Mouse (Mus musculus): ENCODE data around the gene Carmil1. TPM values are rescaled to one million over a fixed set of nuclear protein-coding genes. Genes with fewer than 3 reads are reported as not detected.

Gene Carmil1
- polyA plus RNA-seq, 1 experiment from 2014 or later: 39.9 TPM

GRCm38 (mm10) chr13:24195371-24195770 is 85.2 kb downstream of the Carmil1 start:
- no peaks in the 10 kb centered on the region for H3K9me3 ChIP-seq (replicated peaks)
- no peak overlapping the region for H3K4me3 ChIP-seq (replicated peaks)
- H3K27me3 ChIP-seq (replicated peaks): no peaks in the 10 kb centered on the region
- H3K36me3 ChIP-seq: no peaks in the 10 kb centered on the region
- ATAC-seq (ENCODE audit: low FRiP score): no peak
- H3K4me1 ChIP-seq: peaks cover 21% of the 10 kb centered on the region
- WGBS: 94% methylated on average over 3 of the region's 3 CpGs
- no peak overlapping the region for H3K4me2 ChIP-seq
- no peak overlapping the region for H3K27ac ChIP-seq (replicated peaks)
- H3K9ac ChIP-seq (replicated peaks): no peak overlapping the region

GRCm38 (mm10) chr13:24194018-24194417 is 86.6 kb downstream of the Carmil1 start:
- no peak overlapping the region for H3K4me2 ChIP-seq
- no peaks in the 10 kb centered on the region for H3K27me3 ChIP-seq (replicated peaks)
- H3K4me1 ChIP-seq: peaks cover 10% of the 10 kb centered on the region
- WGBS: 84% methylated on average over 5 of the region's 5 CpGs
- H3K9ac ChIP-seq (replicated peaks): no peak overlapping the region
- H3K9me3 ChIP-seq (replicated peaks): no peaks in the 10 kb centered on the region
- H3K4me3 ChIP-seq (replicated peaks): no peak overlapping the region
- ATAC-seq (ENCODE audit: low FRiP score): no peak
- no peaks in the 10 kb centered on the region for H3K36me3 ChIP-seq
- H3K27ac ChIP-seq (replicated peaks): no peak overlapping the region

DNA sequence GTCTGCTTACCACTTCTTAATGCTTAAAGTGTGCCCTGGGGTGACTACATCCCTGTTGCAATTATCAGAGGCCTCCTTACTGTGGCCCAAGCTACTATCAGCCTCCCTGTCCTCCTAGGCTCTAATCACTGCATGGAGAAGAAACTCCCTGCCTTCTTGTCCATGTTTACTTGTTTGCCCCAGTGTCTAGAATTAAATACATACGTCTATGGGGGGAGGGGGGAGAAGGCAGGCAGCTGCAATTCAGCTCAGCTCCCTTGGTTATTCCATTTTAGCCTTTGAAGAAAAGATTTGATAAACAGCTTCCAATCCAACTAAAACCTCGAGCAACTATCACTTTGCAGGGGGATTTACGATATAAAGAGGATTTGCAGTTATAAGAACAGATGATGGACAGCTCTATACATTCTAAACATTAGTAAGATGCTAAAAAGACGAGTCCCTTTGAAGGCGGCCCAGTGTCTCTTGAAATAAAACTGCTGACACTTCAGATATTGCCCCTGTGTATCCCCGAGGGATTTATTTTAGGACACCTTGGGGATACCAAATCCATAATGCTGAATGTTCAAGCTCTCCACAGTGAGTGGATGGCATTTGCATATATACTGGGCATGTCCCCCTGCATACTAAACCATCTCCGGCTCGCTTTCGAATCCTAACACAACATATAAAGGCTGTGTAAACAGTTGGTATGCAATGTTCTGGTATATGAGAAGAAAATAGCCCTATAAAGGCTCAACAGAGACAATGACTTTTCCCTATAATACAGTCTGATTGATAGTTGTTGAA is 89.5 kb downstream of the Carmil1 start:
- WGBS: 70% methylated on average over 9 of the region's 9 CpGs
- no peaks in the 10 kb centered on the region for H3K36me3 ChIP-seq
- no peak overlapping the region for H3K9ac ChIP-seq (replicated peaks)
- H3K27me3 ChIP-seq (replicated peaks): no peaks in the 10 kb centered on the region
- ATAC-seq (ENCODE audit: low FRiP score): no peak; the same call in 1 of the 2 replicates
- H3K27ac ChIP-seq (replicated peaks): 0 out of 2 replicates have a peak overlapping the region, but pooled peaks have one; percentile 7
- H3K4me3 ChIP-seq (replicated peaks): no peak overlapping the region
- no peak overlapping the region for H3K4me2 ChIP-seq
- H3K9me3 ChIP-seq (replicated peaks): no peaks in the 10 kb centered on the region
- peaks cover 7% of the 10 kb centered on the region for H3K4me1 ChIP-seq

- Histone ChIP-seq H3K36me3 (no peaks in the 10 kb centered on the region), H3K9me3 (replicated peaks) (no peaks in the 10 kb centered on the region), H3K4me1 (peaks cover 7% of the 10 kb centered on the region), H3K27ac (replicated peaks) (no peak overlapping the region), H3K4me3 (replicated peaks) (no peak overlapping the region), H3K4me2 (no peak overlapping the region), H3K9ac (replicated peaks) (no peak overlapping the region), H3K27me3 (replicated peaks) (no peaks in the 10 kb centered on the region)
- 64% methylated on average over 2 of the region's 2 CpGs for WGBS
- no peak for ATAC-seq (ENCODE audit: low FRiP score)
These were observed 93.6 kb downstream of the Carmil1 start for GRCm38 (mm10) chr13:24187026-24187425.

DNA sequence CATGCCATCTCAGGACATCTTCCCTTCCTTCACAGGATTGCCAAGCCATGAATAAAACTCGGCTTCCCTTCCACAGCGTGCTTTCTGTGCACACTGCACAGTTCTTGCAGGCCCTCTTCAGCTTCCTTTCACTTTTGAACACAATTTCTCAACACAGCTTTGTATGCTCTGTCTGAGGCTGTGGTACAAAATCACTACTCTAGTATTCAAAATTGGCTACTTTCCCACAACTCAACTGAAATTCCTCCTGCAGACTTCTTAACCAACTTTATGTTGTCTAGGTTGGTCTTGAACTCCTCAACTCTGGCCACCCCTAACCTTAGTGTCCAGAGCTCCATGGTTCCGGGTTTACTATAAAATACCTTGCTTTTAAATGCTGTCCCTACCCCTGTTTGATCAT is 95.0 kb downstream of the Carmil1 start:
- Histone ChIP-seq H3K27ac (replicated peaks) (no peak overlapping the region), H3K36me3 (no peaks in the 10 kb centered on the region), H3K4me1 (no peaks in the 10 kb centered on the region), H3K4me3 (replicated peaks) (no peak overlapping the region), H3K27me3 (replicated peaks) (no peaks in the 10 kb centered on the region), H3K4me2 (no peak overlapping the region), H3K9ac (replicated peaks) (no peak overlapping the region), H3K9me3 (replicated peaks) (no peaks in the 10 kb centered on the region)
- ATAC-seq (ENCODE audit: low FRiP score): no peak
- 83% methylated on average over 3 of the region's 3 CpGs for WGBS

GRCm38 (mm10) chr13:24182878-24183277 is 97.7 kb downstream of the Carmil1 start:
- H3K4me2 ChIP-seq: no peak overlapping the region
- H3K27me3 ChIP-seq (replicated peaks): no peaks in the 10 kb centered on the region
- no peak overlapping the region for H3K4me3 ChIP-seq (replicated peaks)
- WGBS: 52% methylated on average over 6 of the region's 6 CpGs
- no peaks in the 10 kb centered on the region for H3K9me3 ChIP-seq (replicated peaks)
- H3K9ac ChIP-seq (replicated peaks): no peak overlapping the region
- H3K36me3 ChIP-seq: no peaks in the 10 kb centered on the region
- no peak overlapping the region for H3K27ac ChIP-seq (replicated peaks)
- no peaks in the 10 kb centered on the region for H3K4me1 ChIP-seq
- no peak for ATAC-seq (ENCODE audit: low FRiP score)

DNA sequence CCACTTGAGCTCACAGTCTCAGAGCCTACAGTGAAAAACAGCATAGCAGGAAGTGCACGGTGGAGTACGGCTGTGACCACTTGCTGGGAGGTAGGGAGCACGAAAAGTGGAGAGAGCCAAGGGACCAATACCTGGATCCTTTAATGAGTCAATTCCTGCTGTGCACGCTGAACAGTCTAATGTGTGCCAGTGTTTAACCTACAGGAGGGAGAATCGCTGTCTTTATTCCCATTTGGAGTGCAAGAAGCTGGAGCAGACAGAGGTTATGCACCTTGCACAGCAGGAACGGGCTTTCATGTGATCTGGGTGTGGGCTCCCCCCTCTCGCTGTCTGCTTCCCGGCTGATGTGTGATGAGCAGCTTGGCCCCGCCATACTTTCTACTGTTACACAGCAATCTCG is 101.1 kb downstream of the Carmil1 start:
- Histone ChIP-seq H3K4me2 (no peak overlapping the region), H3K36me3 (no peaks in the 10 kb centered on the region), H3K27ac (replicated peaks) (no peak overlapping the region), H3K4me1 (no peaks in the 10 kb centered on the region), H3K9ac (replicated peaks) (no peak overlapping the region), H3K4me3 (replicated peaks) (no peak overlapping the region), H3K9me3 (replicated peaks) (no peaks in the 10 kb centered on the region), H3K27me3 (replicated peaks) (no peaks in the 10 kb centered on the region)
- 71% methylated on average over 10 of the region's 10 CpGs for WGBS
- ATAC-seq (ENCODE audit: low FRiP score): no peak

- WGBS: 64% methylated on average over 5 of the region's 5 CpGs
- Histone ChIP-seq H3K27ac (replicated peaks) (no peak overlapping the region), H3K36me3 (no peaks in the 10 kb centered on the region), H3K4me1 (no peaks in the 10 kb centered on the region), H3K9me3 (replicated peaks) (no peaks in the 10 kb centered on the region), H3K4me3 (replicated peaks) (no peak overlapping the region), H3K4me2 (no peak overlapping the region), H3K27me3 (replicated peaks) (no peaks in the 10 kb centered on the region), H3K9ac (replicated peaks) (no peak overlapping the region)
- ATAC-seq (ENCODE audit: low FRiP score): no peak
These were observed 103.0 kb downstream of the Carmil1 start for GRCm38 (mm10) chr13:24177600-24177999.

GRCm38 (mm10) chr13:24176835-24177234 is 103.8 kb downstream of the Carmil1 start:
- no peak overlapping the region for H3K9ac ChIP-seq (replicated peaks)
- no peaks in the 10 kb centered on the region for H3K27me3 ChIP-seq (replicated peaks)
- no peaks in the 10 kb centered on the region for H3K36me3 ChIP-seq
- 75% methylated on average over 4 of the region's 4 CpGs for WGBS
- no peak overlapping the region for H3K4me3 ChIP-seq (replicated peaks)
- no peak overlapping the region for H3K4me2 ChIP-seq
- H3K27ac ChIP-seq (replicated peaks): no peak overlapping the region
- no peaks in the 10 kb centered on the region for H3K9me3 ChIP-seq (replicated peaks)
- H3K4me1 ChIP-seq: no peaks in the 10 kb centered on the region
- ATAC-seq (ENCODE audit: low FRiP score): no peak

DNA sequence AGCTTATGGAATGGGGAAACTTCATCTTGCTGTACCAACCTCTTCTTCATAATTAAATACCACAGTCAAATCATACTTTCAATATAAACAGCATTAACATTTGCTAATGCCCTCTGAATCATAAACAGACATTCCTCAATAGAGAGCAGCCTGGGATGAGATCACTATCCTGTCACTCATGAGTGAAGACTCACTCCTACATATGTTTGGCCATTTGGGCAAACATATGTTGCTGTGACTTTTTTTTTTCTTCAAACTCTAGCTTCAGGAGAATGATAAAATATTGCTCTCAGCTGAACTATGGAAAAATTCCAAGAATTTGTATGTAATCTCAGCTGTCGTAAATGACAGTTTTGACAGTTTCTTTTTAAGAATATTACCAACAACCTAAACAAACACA is 110.9 kb downstream of the Carmil1 start:
- no peaks in the 10 kb centered on the region for H3K9me3 ChIP-seq (replicated peaks)
- WGBS: 87% methylated on average over 1 of the region's 1 CpGs
- no peak overlapping the region for H3K4me3 ChIP-seq (replicated peaks)
- H3K4me2 ChIP-seq: no peak overlapping the region
- H3K4me1 ChIP-seq: no peaks in the 10 kb centered on the region
- H3K27ac ChIP-seq (replicated peaks): no peak overlapping the region
- peaks cover 1% of the 10 kb centered on the region; the same call in 1 of the 2 replicates for H3K36me3 ChIP-seq
- no peak for ATAC-seq (ENCODE audit: low FRiP score)
- H3K27me3 ChIP-seq (replicated peaks): no peaks in the 10 kb centered on the region
- H3K9ac ChIP-seq (replicated peaks): no peak overlapping the region

DNA sequence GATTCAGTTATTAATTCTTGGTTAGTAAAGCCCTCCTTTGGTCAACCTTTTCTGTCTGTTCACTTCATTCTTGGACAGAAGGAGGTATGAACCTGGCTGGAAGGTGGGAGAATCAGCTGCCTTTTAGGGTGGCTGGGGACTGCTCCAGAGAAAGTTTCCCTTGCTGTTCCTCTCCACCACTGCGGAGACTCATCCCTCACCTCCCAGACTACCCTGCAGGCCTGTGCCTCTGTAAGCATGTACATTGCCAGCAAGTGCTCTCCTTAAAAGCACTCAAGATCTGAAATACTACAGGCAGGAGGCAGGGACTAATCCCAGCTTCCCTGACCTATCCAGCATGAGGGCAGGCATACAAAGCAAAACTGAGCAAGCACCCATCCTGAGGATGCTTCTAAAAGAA is 117.2 kb downstream of the Carmil1 start:
- Histone ChIP-seq H3K4me3 (replicated peaks) (no peak overlapping the region), H3K27ac (replicated peaks) (no peak overlapping the region), H3K9ac (replicated peaks) (no peak overlapping the region), H3K4me2 (no peak overlapping the region), H3K27me3 (replicated peaks) (no peaks in the 10 kb centered on the region), H3K9me3 (replicated peaks) (no peaks in the 10 kb centered on the region), H3K4me1 (no peaks in the 10 kb centered on the region), H3K36me3 (peaks cover 5% of the 10 kb centered on the region; the same call in 1 of the 2 replicates)
- ATAC-seq (ENCODE audit: low FRiP score): no peak
- WGBS: 96% methylated on average over 1 of the region's 1 CpGs

DNA sequence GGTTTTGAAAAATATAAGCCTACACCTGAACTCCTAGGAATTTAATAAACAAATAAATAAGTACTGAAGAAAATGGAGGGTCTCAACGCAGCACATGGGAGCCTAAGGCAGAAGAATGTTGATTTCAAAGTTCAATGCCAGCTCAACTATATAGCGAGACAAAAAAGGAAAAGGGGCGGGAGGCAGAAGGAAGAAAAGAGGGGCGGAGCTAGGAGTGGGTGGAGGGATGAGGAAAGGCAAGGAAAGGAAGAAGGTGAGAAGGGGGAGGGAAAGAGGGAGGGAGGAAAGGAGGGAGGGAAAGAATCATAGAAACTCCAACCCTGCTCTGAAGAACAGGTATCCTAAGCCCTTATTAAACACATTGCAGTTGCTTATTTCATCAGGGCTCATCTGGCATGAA is 119.5 kb downstream of the Carmil1 start:
- Histone ChIP-seq H3K27me3 (replicated peaks) (no peaks in the 10 kb centered on the region), H3K4me3 (replicated peaks) (no peak overlapping the region), H3K4me1 (no peaks in the 10 kb centered on the region), H3K9ac (replicated peaks) (no peak overlapping the region), H3K27ac (replicated peaks) (no peak overlapping the region), H3K4me2 (no peak overlapping the region), H3K36me3 (peaks cover 5% of the 10 kb centered on the region; the same call in 1 of the 2 replicates), H3K9me3 (replicated peaks) (no peaks in the 10 kb centered on the region)
- ATAC-seq (ENCODE audit: low FRiP score): no peak
- 82% methylated on average over 4 of the region's 4 CpGs for WGBS
